Mouse (Mus musculus) kidney, embryonic 14.5 days (tissue): ENCODE results near the gene Olfr382. TPM values are rescaled to one million over a fixed set of nuclear protein-coding genes. Genes with fewer than 3 reads are reported as not detected.
"Not testable (repeated sequence)": the region's sequence is repeated elsewhere in the genome, so short reads cannot be mapped to it uniquely, and the experiment has no call there.

ENCODE experiments used
- ATAC-seq: fragments of 200-750 bp; cut with Nextera tagmentation; 2 replicates; pipeline ENCODE4 v1.8.0; 2017; ENCODE audit warnings: moderate number of reproducible peaks, mild to moderate bottlenecking, moderate TSS enrichment, moderate library complexity; ENCODE audit not compliant: low FRiP score, low TSS enrichment
- H3K27ac ChIP-seq: fragments of 300-500 bp; sonication (generic); 2 replicates; pipeline ENCODE4 v1.5.1; 2014; ENCODE audit warnings: low read depth, mild to moderate bottlenecking, low read length, moderate library complexity, mixed read lengths
- H3K27me3 ChIP-seq: fragments of 300-500 bp; sonication (generic); 2 replicates; pipeline ENCODE4 v1.6.1; 2014; ENCODE audit warnings: mild to moderate bottlenecking, low read length; ENCODE audit not compliant: control insufficient read depth, insufficient read depth
- H3K36me3 ChIP-seq: fragments of 300-500 bp; sonication (generic); 2 replicates; pipeline ENCODE4 v1.6.1; 2014; ENCODE audit warnings: low read length, mixed read lengths; ENCODE audit not compliant: control insufficient read depth, insufficient read depth
- H3K4me1 ChIP-seq: fragments of 300-500 bp; sonication (generic); 2 replicates; pipeline ENCODE4 v1.6.1; 2014; ENCODE audit warnings: low read length, mixed read lengths; ENCODE audit not compliant: control insufficient read depth, insufficient read depth
- H3K4me2 ChIP-seq: fragments of 300-500 bp; sonication (generic); replicated peaks from 2 replicates; pipeline ENCODE4 v1.6.1; 2014; ENCODE audit warnings: low read depth, mild to moderate bottlenecking, low read length
- H3K4me3 ChIP-seq: fragments of 300-500 bp; sonication (generic); 2 replicates; pipeline ENCODE4 v1.5.1; 2014; ENCODE audit warnings: mild to moderate bottlenecking, low read length
- H3K9ac ChIP-seq: fragments of 300-500 bp; sonication (generic); 2 replicates; pipeline ENCODE4 v1.6.1; 2014; ENCODE audit warnings: low read depth, mild to moderate bottlenecking, low read length, moderate library complexity
- H3K9me3 ChIP-seq: fragments of 300-500 bp; sonication (generic); 2 replicates; pipeline ENCODE4 v1.6.1; 2016; ENCODE audit warnings: low read length; ENCODE audit not compliant: control insufficient read depth
- WGBS: fragments of 180-500 bp; shearing (Covaris S2); extraction: QIAGEN DNeasy Blood & Tissue Kit; methylation state at CpG from one replicate; pipeline ENCODE4 v1.1.7; 2014; 5-methylcytosine and 5-hydroxymethylcytosine counted together
- polyA plus RNA-seq: library from polyadenylated mRNA; unstranded; fragments of >200 nt; fragmentation: Nextera tagmentation; extraction: Ambion mirVana; gene quantifications from 2 replicates; pipeline ENCODE4 v1.2.1, GENCODE M21; 2014

Gene Olfr382
- not detected in 2 replicates for polyA plus RNA-seq

DNA sequence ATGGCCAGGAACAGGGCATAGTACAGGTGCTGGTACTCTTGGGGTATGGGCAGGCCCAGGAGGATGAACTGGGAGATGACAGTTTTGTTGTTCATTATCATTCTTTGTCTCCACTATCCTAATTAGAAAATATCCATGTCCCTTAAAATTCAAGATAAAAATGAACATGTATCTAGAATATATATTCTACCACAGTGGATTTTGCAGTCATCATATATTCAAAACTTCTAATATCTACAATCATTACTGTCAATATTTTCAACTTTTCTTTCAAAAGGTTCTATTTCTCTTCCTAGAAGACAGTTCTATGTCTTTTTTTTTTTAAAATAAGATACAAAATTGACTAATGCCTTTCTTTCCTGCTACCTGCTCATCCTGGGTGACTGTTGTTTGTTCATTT, at the start of gene Olfr382:
Gene Olfr382, minus strand, starts transcription at position 101 of the 400 bp plus-strand sequence.
- Histone ChIP-seq H3K9ac (no peak within 1 kb of the TSS), H3K27me3 (no peaks in the 10 kb centered on the region), H3K4me1 (no peaks in the 10 kb centered on the region), H3K27ac (no peak within 1 kb of the TSS), H3K4me3 (no peak within 1 kb of the TSS), H3K9me3 (0 out of 2 replicates have a peak, but pooled peaks cover 2% of the 10 kb centered on the region), H3K36me3 (no peaks in the 10 kb centered on the region), H3K4me2 (no peak within 1 kb of the TSS)
- no peak for ATAC-seq

GRCm38 (mm10) chr11:73528971-73529370, 12.0 kb upstream of the Olfr382 start:
- not testable (repeated sequence) for H3K9ac ChIP-seq, H3K4me3 ChIP-seq, H3K4me2 ChIP-seq, H3K27ac ChIP-seq, H3K9me3 ChIP-seq, H3K4me1 ChIP-seq, ATAC-seq, H3K27me3 ChIP-seq, H3K36me3 ChIP-seq
- 84% methylated on average over 1 of the region's 1 CpGs for WGBS

- no peak for ATAC-seq
- Histone ChIP-seq H3K9ac (no peak within 1 kb of the TSS), H3K36me3 (no peaks in the 10 kb centered on the region), H3K4me2 (no peak within 1 kb of the TSS), H3K27ac (no peak within 1 kb of the TSS), H3K27me3 (no peaks in the 10 kb centered on the region), H3K4me3 (no peak within 1 kb of the TSS), H3K9me3 (no peaks in the 10 kb centered on the region), H3K4me1 (no peaks in the 10 kb centered on the region)
Measured at GRCm38 (mm10) chr11:73491503-73491902, 25.5 kb downstream of the Olfr382 start, which contains the start of gene Olfr381. Gene Olfr381, minus strand, starts transcription at chr11:73491603.

Other genes with a start within 250 kb of the Olfr382 start
- 0.14 and 0.15 TPM in 2 replicates for gene Trpv3, start 249.8 kb downstream of the Olfr382 start, polyA plus RNA-seq
- 4.5 and 6.3 TPM in 2 replicates for gene Aspa, start 187.6 kb downstream of the Olfr382 start, polyA plus RNA-seq
- not detected in 2 replicates for gene Gm49340, start 187.5 kb downstream of the Olfr382 start, polyA plus RNA-seq
- 0.16 TPM in 1 of 2 replicates, not detected in the other for gene Spata22, start 187.5 kb downstream of the Olfr382 start, polyA plus RNA-seq
- not detected in 2 replicates for gene Olfr20, start 166.4 kb downstream of the Olfr382 start, polyA plus RNA-seq
- not detected in 2 replicates for gene Olfr376, start 146.0 kb downstream of the Olfr382 start, polyA plus RNA-seq
- not detected in 2 replicates for gene Olfr1, start 117.6 kb downstream of the Olfr382 start, polyA plus RNA-seq
- not detected in 2 replicates for gene Olfr378, start 88.7 kb downstream of the Olfr382 start, polyA plus RNA-seq
- gene Olfr380, start 59.7 kb downstream of the Olfr382 start, polyA plus RNA-seq, result not detected in 2 replicates
- not detected in 2 replicates for gene Olfr381, start 25.6 kb downstream of the Olfr382 start, polyA plus RNA-seq
- not detected in 2 replicates for gene Olfr385, start 75.8 kb upstream of the Olfr382 start, polyA plus RNA-seq
- gene Olfr384, start 81.4 kb upstream of the Olfr382 start, polyA plus RNA-seq, result not detected in 2 replicates
- gene Zfp735, start 171.6 kb upstream of the Olfr382 start, polyA plus RNA-seq, result not detected in 2 replicates